Mouse (Mus musculus) stomach, postnatal 0 days (tissue): Measurements from ENCODE around the gene Ica1. TPM values are rescaled to one million over a fixed set of nuclear protein-coding genes. Genes with fewer than 3 reads are reported as not detected.

ENCODE experiments used
- ATAC-seq: fragments of 200-750 bp; cut with Nextera tagmentation; 2 replicates; pipeline ENCODE4 v1.8.0; 2017; ENCODE audit not compliant: low FRiP score, low TSS enrichment
- DNase-seq: peaks from one replicate; pipeline ENCODE4 v3.0.0-alpha.2; 2016; ENCODE audit warnings: low spot score
- H3K27ac ChIP-seq: fragments of 300-500 bp; sonication (generic); replicated peaks from 2 replicates; pipeline ENCODE4 v1.5.1; 2014; ENCODE audit warnings: mild to moderate bottlenecking, control low read depth
- H3K27me3 ChIP-seq: fragments of 300-500 bp; sonication (generic); 2 replicates; pipeline ENCODE4 v1.6.1; 2014; ENCODE audit warnings: low read length; ENCODE audit not compliant: control insufficient read depth, insufficient read depth
- H3K36me3 ChIP-seq: fragments of 300-500 bp; sonication (generic); 2 replicates; pipeline ENCODE4 v1.6.1; 2014; ENCODE audit warnings: low read length, mixed read lengths; ENCODE audit not compliant: control insufficient read depth, insufficient read depth
- H3K4me1 ChIP-seq: fragments of 300-500 bp; sonication (generic); replicated peaks from 2 replicates; pipeline ENCODE4 v1.6.1; 2014; ENCODE audit warnings: antibody characterized with exemption; ENCODE audit not compliant: control insufficient read depth, insufficient read depth
- H3K4me2 ChIP-seq: fragments of 300-500 bp; sonication (generic); replicated peaks from 2 replicates; pipeline ENCODE4 v1.6.1; 2014; ENCODE audit warnings: low read depth, mild to moderate bottlenecking, control low read depth, moderate library complexity
- H3K4me3 ChIP-seq: fragments of 300-500 bp; sonication (generic); 2 replicates; pipeline ENCODE4 v1.5.1; 2014; ENCODE audit warnings: low read depth, low read length, control low read depth
- H3K9ac ChIP-seq: fragments of 300-500 bp; sonication (generic); 2 replicates; pipeline ENCODE4 v1.6.1; 2014; ENCODE audit warnings: mild to moderate bottlenecking, low read length, control low read depth, mixed read lengths
- H3K9me3 ChIP-seq: fragments of 300-500 bp; sonication (generic); 2 replicates; pipeline ENCODE4 v1.6.1; 2016; ENCODE audit warnings: low read length; ENCODE audit not compliant: control insufficient read depth
- CTCF ChIP-seq: IDR thresholded peaks from 2 replicates; pipeline ENCODE4 v1.5.1; 2016; ENCODE audit warnings: antibody characterized with exemption, low read depth, mild to moderate bottlenecking, moderate library complexity
- EP300 ChIP-seq: optimal IDR thresholded peaks from 2 replicates; pipeline ENCODE3; 2016; ENCODE audit warnings: antibody characterized with exemption
- WGBS: fragments of 180-500 bp; shearing (Covaris S2); extraction: QIAGEN DNeasy Blood & Tissue Kit; methylation state at CpG from one replicate; pipeline ENCODE4 v1.1.7; 2014; 5-methylcytosine and 5-hydroxymethylcytosine counted together
- polyA plus RNA-seq: library from polyadenylated mRNA; unstranded; fragments of >200 nt; fragmentation: Nextera tagmentation; extraction: Ambion mirVana; gene quantifications from 2 replicates; pipeline ENCODE4 v1.2.1, GENCODE M21; 2015

Ica1 gene
- polyA plus RNA-seq, 1 experiment from 2014 or later, result 44.7 TPM

- 72% methylated on average over 4 of the region's 4 CpGs for WGBS
- TF ChIP-seq CTCF, result no peak
- no peak for TF ChIP-seq EP300
- no peak overlapping the region for H3K4me2 ChIP-seq
- ATAC-seq, result no peak
- H3K36me3 ChIP-seq, result no peaks in the 10 kb centered on the region
- H3K9me3 ChIP-seq, result no peaks in the 10 kb centered on the region
- H3K9ac ChIP-seq, result no peak overlapping the region
- H3K27me3 ChIP-seq, result no peaks in the 10 kb centered on the region
- DNase-seq, result no peak
- H3K4me1 ChIP-seq, result no peaks in the 10 kb centered on the region
- no peak overlapping the region for H3K4me3 ChIP-seq
- no peak overlapping the region for H3K27ac ChIP-seq
Measured at GRCm38 (mm10) chr6:8619582-8620350, 158.5 kb downstream of the Ica1 start.

GRCm38 (mm10) chr6:8617369-8617768 is 160.9 kb downstream of the Ica1 start:
- no peak for DNase-seq
- H3K4me3 ChIP-seq, result no peak overlapping the region
- no peaks in the 10 kb centered on the region for H3K4me1 ChIP-seq
- no peak overlapping the region for H3K27ac ChIP-seq
- no peak overlapping the region for H3K4me2 ChIP-seq
- no peaks in the 10 kb centered on the region for H3K9me3 ChIP-seq
- H3K36me3 ChIP-seq, result no peaks in the 10 kb centered on the region
- no peak overlapping the region for H3K9ac ChIP-seq
- WGBS, result 79% methylated on average over 2 of the region's 2 CpGs
- ATAC-seq, result no peak
- no peaks in the 10 kb centered on the region for H3K27me3 ChIP-seq
- TF ChIP-seq EP300 (no peak), CTCF (no peak)

GRCm38 (mm10) chr6:8591665-8592064 is 186.6 kb downstream of the Ica1 start:
- no peak overlapping the region for H3K9ac ChIP-seq
- H3K4me2 ChIP-seq, result no peak overlapping the region
- H3K9me3 ChIP-seq, result no peaks in the 10 kb centered on the region
- H3K36me3 ChIP-seq, result no peaks in the 10 kb centered on the region
- TF ChIP-seq CTCF (no peak), EP300 (no peak)
- H3K4me1 ChIP-seq, result no peaks in the 10 kb centered on the region
- no peaks in the 10 kb centered on the region for H3K27me3 ChIP-seq
- DNase-seq, result no peak
- no peak overlapping the region for H3K4me3 ChIP-seq
- WGBS, result 80% methylated on average over 9 of the region's 9 CpGs
- ATAC-seq, result no peak
- H3K27ac ChIP-seq, result no peak overlapping the region

DNA sequence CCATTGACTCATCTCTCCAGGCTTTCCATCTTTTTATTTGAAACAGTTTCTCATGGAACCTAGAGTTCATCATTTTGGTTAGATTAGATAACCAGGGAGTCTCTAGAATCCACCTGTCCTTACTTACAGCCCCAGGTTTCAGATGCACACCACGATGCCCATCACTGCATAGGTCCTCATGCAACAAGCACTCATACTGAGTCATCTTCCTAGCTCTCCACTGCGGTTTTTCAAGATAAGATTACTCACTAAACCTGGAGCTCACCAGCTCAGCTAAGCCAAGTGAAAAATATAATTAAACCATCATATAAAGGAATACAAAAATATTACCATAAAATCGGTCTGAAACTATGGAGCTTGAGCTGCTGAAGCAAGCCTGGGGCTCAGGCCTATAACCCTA is 194.4 kb downstream of the Ica1 start:
- H3K4me2 ChIP-seq, result no peak overlapping the region
- H3K9me3 ChIP-seq, result no peaks in the 10 kb centered on the region
- H3K4me1 ChIP-seq, result no peaks in the 10 kb centered on the region
- ATAC-seq (no peak), DNase-seq (no peak)
- no peaks in the 10 kb centered on the region for H3K36me3 ChIP-seq
- TF ChIP-seq CTCF (no peak), EP300 (no peak)
- H3K27ac ChIP-seq, result no peak overlapping the region
- WGBS, result 85% methylated on average over 3 of the region's 3 CpGs
- H3K27me3 ChIP-seq, result no peaks in the 10 kb centered on the region
- no peak overlapping the region for H3K9ac ChIP-seq
- no peak overlapping the region for H3K4me3 ChIP-seq

- Histone ChIP-seq H3K27ac (no peak overlapping the region), H3K4me3 (no peak overlapping the region), H3K4me1 (no peaks in the 10 kb centered on the region), H3K9ac (no peak overlapping the region), H3K27me3 (no peaks in the 10 kb centered on the region), H3K4me2 (no peak overlapping the region), H3K9me3 (no peaks in the 10 kb centered on the region), H3K36me3 (no peaks in the 10 kb centered on the region)
- no peak for DNase-seq
- WGBS, result 96% methylated on average over 9 of the region's 9 CpGs
- ATAC-seq, result no peak
- no peak for TF ChIP-seq CTCF
Measured at GRCm38 (mm10) chr6:8582377-8582776, 195.9 kb downstream of the Ica1 start.

Other genes with a start within 250 kb of the Ica1 start
- gene Nxph1, start 169.9 kb upstream of the Ica1 start, polyA plus RNA-seq, result 0.28 and 0.42 TPM in 2 replicates